Mouse (Mus musculus) C2C12 (cell line): Measurements from ENCODE around the gene Rnf145.

Experiments used
- CTCF ChIP-seq: IDR thresholded peaks from one replicate; pipeline ENCODE4 v1.5.1; 2011; ENCODE audit not compliant: control insufficient read depth, insufficient read depth, insufficient read length
- MAX ChIP-seq: IDR thresholded peaks from one replicate; pipeline ENCODE4 v1.6.1; 2011; ENCODE audit warnings: mild to moderate bottlenecking, control low read depth

DNA sequence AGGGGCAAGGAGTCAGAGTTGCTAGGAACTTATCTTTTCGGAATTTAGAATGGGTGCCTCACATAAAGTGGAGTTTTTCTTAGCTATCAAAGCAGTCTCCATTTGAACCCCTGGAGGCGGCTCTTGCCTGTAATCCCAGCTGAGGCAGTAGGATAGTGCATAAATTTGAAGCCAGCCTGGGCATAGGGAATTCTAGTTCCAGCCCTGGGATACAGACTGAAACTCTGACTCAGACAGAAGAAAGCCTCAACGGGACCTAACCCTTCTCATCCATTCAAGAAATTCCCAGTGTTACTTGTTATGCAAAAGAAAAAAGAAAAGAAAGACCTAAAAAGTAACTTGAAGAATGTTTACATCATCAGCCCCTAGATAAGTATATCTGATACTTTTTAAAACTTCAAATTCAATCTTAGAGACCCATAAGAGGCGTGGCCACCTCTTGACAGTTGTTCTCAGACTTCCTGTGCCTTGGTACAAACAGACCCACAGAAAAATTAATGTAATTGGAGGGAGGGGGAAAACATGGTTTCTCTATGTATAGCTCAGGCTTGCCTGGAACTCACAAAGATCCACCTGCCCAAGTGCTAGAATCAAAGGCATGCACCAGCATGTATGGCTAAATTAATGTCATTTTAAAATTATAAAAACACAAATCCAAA, 47.3 kb upstream of the Rnf145 start:
- TF ChIP-seq CTCF (no peak), MAX (no peak)
